Mouse (Mus musculus) embryonic fibroblast, embryonic 13.5 days (primary cell): ENCODE data around the gene Cox8a.

Source experiments
- CTCF ChIP-seq: IDR thresholded peaks from 2 replicates; pipeline ENCODE4 v1.5.1; 2011; ENCODE audit warnings: mild to moderate bottlenecking, control low read depth, low read length, moderate library complexity, borderline replicate concordance; ENCODE audit not compliant: insufficient read depth
- POLR2A ChIP-seq: IDR thresholded peaks from 2 replicates; pipeline ENCODE4 v1.6.1; 2011; ENCODE audit warnings: low read depth, mild to moderate bottlenecking, control low read depth, low read length, moderate library complexity

GRCm38 (mm10) chr19:7236742-7237141 lies 19.3 kb upstream of the Cox8a start:
- TF ChIP-seq POLR2A (no peak), CTCF (no peak)
